Mouse (Mus musculus): Measurements from ENCODE around the gene Rpl12.

- no peak for TF ChIP-seq GATA1 (IDR thresholded peaks at IDR 0.05; ENCODE audit: borderline replicate concordance, low read length)
- no peak for TF ChIP-seq FLI1 (IDR thresholded peaks at IDR 0.05; ENCODE audit: low read length)
These were observed 4.0 kb upstream of the Rpl12 start for GRCm38 (mm10) chr2:32957344-32957743.

Data from megakaryocyte, embryonic 14.5 days (primary cell).